Mouse (Mus musculus): ENCODE data around the gene Scn10a. TPM values are rescaled to one million over a fixed set of nuclear protein-coding genes. Genes with fewer than 3 reads are reported as not detected.

The Scn10a gene
- 0.04 and 0.10 TPM in 2 replicates for polyA plus RNA-seq (2012; rRNA removed)

DNA sequence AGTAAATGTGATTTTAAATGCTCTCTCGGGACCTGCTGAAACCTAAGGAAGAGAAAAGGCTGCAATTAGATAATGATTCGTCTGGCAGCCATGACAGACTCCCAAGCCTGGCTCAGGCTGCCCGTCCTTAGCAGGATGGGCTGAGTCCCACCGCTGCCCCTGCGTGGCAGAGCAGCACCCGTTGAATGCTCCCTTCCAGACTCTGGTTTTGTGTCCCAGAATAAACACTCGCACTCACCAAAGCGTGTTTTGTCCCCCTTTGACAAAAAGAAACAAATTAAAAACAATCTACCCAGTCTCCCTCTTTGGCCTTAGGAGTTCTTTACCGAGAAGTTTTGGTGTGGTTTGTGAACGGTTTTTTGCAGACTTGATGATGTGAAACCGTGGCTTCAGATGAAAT, at the start of gene Scn10a:
Gene Scn10a (minus strand): TSS at position 101 of the 400 bp plus-strand sequence.
- Histone ChIP-seq H3K27ac (ENCODE audit: insufficient read depth, low read length) (no peak within 1 kb of the TSS), H3K4me1 (ENCODE audit: control insufficient read depth, insufficient read depth, low read length) (no peaks in the 10 kb centered on the region), H3K4me3 (ENCODE audit: insufficient read depth, low read length) (no peak within 1 kb of the TSS)
- no peak for TF ChIP-seq POLR2A (IDR thresholded peaks at IDR 0.05; ENCODE audit: extremely low read depth, insufficient read depth, low read length)
- no peak for TF ChIP-seq CTCF (IDR thresholded peaks at IDR 0.05; ENCODE audit: extremely low read depth, insufficient read depth, low read length)

DNA sequence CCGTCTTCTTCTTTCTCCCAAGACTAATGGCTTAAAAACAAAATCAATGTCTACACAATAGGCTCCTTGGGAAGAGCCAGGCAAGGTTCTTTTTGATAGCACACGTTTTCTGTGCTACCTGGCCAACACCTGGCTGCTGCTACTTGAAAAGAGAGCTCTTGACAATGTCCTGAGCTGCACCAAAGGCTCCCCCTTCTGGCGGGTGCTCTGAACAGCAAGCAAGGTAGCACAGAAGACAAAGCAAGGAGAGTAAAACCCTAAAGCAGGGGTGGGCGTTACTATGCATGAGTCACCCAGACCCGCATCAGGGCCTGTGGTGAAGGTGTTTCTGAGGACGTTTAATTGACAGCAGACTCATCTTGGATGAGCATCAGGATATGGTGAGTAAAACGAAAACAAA, 49.5 kb upstream of the Scn10a start:
- no peak overlapping the region for H3K4me3 ChIP-seq (ENCODE audit: insufficient read depth, low read length)
- H3K4me1 ChIP-seq (ENCODE audit: control insufficient read depth, insufficient read depth, low read length): no peaks in the 10 kb centered on the region
- no peak overlapping the region for H3K27ac ChIP-seq (ENCODE audit: insufficient read depth, low read length)
- no peak for TF ChIP-seq POLR2A (IDR thresholded peaks at IDR 0.05; ENCODE audit: extremely low read depth, insufficient read depth, low read length)
- TF ChIP-seq CTCF (IDR thresholded peaks at IDR 0.05; ENCODE audit: extremely low read depth, insufficient read depth, low read length): peak; percentile 40

DNA sequence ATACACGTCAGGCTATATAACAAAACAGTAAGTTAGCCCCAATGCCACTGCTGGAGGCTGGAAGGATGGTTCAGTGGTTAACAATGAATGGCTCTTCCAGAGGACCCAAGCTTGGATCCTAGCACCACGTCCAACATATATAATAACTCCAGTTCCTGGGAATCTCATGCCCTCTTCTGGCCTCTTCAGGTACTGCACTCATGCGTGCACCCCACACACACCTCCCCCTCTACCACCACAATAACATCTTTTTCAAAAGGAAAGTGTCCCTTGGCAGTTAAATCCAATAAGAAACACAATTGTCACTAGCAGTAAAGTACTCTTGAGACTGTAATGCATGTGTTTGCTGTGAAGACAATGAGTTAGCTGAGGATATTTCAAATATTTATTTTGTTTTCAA, 41.1 kb upstream of the Scn10a start:
- no peak overlapping the region for H3K4me3 ChIP-seq (ENCODE audit: insufficient read depth, low read length)
- H3K27ac ChIP-seq (ENCODE audit: insufficient read depth, low read length): no peak overlapping the region
- TF ChIP-seq POLR2A (IDR thresholded peaks at IDR 0.05; ENCODE audit: extremely low read depth, insufficient read depth, low read length) (no peak), CTCF (IDR thresholded peaks at IDR 0.05; ENCODE audit: extremely low read depth, insufficient read depth, low read length) (no peak)
- H3K4me1 ChIP-seq (ENCODE audit: control insufficient read depth, insufficient read depth, low read length): no peaks in the 10 kb centered on the region

DNA sequence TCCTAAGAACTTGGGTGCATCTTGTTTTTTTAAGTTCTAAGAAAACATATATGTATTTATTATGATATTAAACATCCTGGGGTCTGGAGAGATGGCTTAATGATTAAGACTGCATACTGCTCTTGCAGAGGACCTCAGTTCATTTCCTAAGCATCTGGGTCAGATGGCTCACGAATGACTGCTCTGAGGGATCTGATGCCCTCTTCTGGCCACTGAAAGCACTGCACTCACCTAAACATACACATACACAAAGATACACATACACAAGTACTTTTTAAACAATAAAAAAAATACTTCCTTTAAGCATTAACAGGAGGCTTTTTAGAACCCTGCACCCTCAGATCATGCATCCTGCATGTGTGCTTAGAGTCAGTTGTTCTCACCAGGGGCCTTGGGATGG, 40.3 kb upstream of the Scn10a start:
- TF ChIP-seq CTCF (IDR thresholded peaks at IDR 0.05; ENCODE audit: extremely low read depth, insufficient read depth, low read length): no peak
- no peak overlapping the region for H3K4me3 ChIP-seq (ENCODE audit: insufficient read depth, low read length)
- H3K4me1 ChIP-seq (ENCODE audit: control insufficient read depth, insufficient read depth, low read length): no peaks in the 10 kb centered on the region

DNA sequence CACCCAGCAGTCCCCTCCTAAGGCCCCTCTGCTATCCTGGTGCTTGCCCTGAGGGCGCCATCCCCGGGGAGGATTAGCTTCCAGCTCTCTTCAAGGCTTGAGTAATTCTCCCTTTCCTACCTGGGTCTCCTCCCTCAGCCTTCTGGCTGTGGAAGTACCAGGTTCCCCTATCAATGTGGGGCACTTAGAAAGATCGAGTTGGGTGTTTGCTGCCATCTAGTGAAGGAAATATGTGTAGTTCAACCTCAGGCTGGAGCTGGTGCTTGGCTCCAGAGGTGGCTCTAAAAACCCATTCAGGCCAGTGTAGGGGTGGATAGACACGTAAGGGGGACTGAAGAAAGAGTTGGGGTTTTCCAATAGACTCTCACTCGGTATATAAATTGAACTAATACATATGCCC, 32.4 kb upstream of the Scn10a start:
- TF ChIP-seq POLR2A (IDR thresholded peaks at IDR 0.05; ENCODE audit: extremely low read depth, insufficient read depth, low read length) (no peak), CTCF (IDR thresholded peaks at IDR 0.05; ENCODE audit: extremely low read depth, insufficient read depth, low read length) (peak; percentile 69)
- Histone ChIP-seq H3K4me3 (ENCODE audit: insufficient read depth, low read length) (no peak overlapping the region), H3K4me1 (ENCODE audit: control insufficient read depth, insufficient read depth, low read length) (no peaks in the 10 kb centered on the region), H3K27ac (ENCODE audit: insufficient read depth, low read length) (no peak overlapping the region)

More for the DNA sequence above, 40.3 kb upstream of the Scn10a start:
- no peak overlapping the region for H3K27ac ChIP-seq (ENCODE audit: insufficient read depth, low read length)

DNA sequence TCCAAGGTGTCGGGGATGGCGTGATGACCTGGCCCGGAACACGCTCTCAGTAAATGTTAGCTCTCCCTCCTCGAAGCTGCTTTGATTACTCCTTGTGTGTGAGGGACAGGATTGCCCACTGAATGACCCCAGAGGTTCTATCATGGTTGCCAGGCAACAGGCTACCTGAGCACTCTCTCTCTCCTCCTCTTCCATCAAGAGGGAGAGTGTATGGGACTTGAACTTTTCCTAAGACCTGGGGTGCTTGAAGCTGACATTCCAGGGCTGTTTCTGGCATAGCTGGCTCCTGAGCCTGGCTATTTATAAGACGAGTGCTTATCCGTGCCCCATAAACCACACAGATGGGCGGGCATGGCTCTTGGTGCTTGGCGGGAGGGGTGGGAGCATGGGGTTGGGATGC, 30.0 kb upstream of the Scn10a start:
- Histone ChIP-seq H3K4me3 (ENCODE audit: insufficient read depth, low read length) (no peak overlapping the region), H3K27ac (ENCODE audit: insufficient read depth, low read length) (no peak overlapping the region), H3K4me1 (ENCODE audit: control insufficient read depth, insufficient read depth, low read length) (no peaks in the 10 kb centered on the region)
- TF ChIP-seq POLR2A (IDR thresholded peaks at IDR 0.05; ENCODE audit: extremely low read depth, insufficient read depth, low read length) (no peak), CTCF (IDR thresholded peaks at IDR 0.05; ENCODE audit: extremely low read depth, insufficient read depth, low read length) (no peak)

DNA sequence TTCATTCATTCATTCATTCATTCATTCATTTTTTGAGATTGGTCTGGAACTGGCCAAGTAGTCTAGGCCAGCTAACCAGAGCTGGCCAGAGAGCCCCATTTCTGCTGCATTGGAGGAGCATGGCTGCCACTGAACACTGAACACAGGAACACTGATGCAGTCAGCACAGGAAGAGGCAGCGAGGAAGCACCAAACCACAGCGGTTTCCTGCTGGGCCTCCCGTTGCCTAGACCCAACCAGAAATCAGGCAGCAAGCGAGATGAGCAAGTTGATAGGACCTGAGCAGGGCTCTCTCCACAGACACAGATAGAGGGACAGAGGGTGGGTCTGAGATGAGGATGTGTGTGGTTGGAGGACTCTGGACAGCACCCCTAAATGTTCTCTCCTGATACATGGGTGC, 24.8 kb upstream of the Scn10a start:
- H3K4me3 ChIP-seq (ENCODE audit: insufficient read depth, low read length): no peak overlapping the region
- TF ChIP-seq CTCF (IDR thresholded peaks at IDR 0.05; ENCODE audit: extremely low read depth, insufficient read depth, low read length) (no peak), POLR2A (IDR thresholded peaks at IDR 0.05; ENCODE audit: extremely low read depth, insufficient read depth, low read length) (no peak)
- no peak overlapping the region for H3K27ac ChIP-seq (ENCODE audit: insufficient read depth, low read length)
- H3K4me1 ChIP-seq (ENCODE audit: control insufficient read depth, insufficient read depth, low read length): no peaks in the 10 kb centered on the region

DNA sequence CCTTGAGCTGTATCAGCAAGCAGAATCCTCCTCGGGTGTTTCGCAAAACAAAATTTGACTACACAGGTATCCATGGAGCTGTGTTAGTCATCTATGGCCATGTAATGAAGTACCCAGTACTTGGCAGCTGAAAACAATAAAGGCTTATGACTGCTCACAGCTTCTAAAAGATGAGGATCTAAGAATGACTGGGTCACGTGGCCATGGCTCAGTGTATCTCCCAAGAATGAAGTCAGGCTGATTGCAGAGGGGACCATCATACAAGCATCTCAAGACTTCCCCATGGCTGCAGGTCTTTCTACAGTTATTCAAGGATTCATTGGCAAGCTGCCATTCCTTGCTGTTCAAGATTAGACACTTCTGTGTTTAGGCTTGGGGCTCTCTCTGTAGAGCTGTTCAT, 24.2 kb upstream of the Scn10a start:
- no peak overlapping the region for H3K27ac ChIP-seq (ENCODE audit: insufficient read depth, low read length)
- TF ChIP-seq CTCF (IDR thresholded peaks at IDR 0.05; ENCODE audit: extremely low read depth, insufficient read depth, low read length) (no peak), POLR2A (IDR thresholded peaks at IDR 0.05; ENCODE audit: extremely low read depth, insufficient read depth, low read length) (no peak)
- no peak overlapping the region for H3K4me3 ChIP-seq (ENCODE audit: insufficient read depth, low read length)
- H3K4me1 ChIP-seq (ENCODE audit: control insufficient read depth, insufficient read depth, low read length): no peaks in the 10 kb centered on the region

DNA sequence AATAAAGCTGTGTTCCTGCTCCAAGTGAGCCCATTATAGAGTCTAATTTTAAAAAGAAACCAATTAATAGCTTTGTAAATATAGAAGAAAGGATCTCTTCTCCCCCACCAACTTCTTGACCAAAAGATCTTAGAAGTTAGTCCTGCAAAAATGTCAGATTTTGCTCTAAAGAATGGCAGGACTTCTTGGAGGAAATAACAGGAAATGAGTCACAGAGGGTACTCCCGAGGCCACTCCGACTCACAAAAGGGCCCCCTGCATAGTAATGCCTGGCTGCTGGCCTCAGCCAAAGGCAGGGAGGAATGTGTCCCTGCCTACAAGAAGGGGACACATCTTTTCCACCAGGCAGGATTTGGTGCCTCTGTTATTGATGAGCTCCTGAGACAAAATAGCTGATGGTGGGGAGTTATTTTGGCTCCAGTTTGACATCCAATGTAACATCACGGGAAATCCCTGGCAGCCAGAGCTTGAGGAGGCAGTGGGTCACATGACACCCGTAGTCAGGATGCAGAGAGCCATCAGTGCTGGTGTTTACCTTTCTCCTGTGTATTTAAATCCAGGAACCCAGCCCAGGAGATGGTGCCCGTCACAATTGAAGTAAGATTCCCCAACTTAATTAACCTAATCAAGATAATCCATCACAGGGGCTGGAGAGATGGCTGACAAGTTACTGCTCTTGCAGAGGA, 22.1 kb upstream of the Scn10a start:
- TF ChIP-seq POLR2A (IDR thresholded peaks at IDR 0.05; ENCODE audit: extremely low read depth, insufficient read depth, low read length) (no peak), CTCF (IDR thresholded peaks at IDR 0.05; ENCODE audit: extremely low read depth, insufficient read depth, low read length) (no peak)
- Histone ChIP-seq H3K4me3 (ENCODE audit: insufficient read depth, low read length) (no peak overlapping the region), H3K27ac (ENCODE audit: insufficient read depth, low read length) (no peak overlapping the region), H3K4me1 (ENCODE audit: control insufficient read depth, insufficient read depth, low read length) (no peaks in the 10 kb centered on the region)

DNA sequence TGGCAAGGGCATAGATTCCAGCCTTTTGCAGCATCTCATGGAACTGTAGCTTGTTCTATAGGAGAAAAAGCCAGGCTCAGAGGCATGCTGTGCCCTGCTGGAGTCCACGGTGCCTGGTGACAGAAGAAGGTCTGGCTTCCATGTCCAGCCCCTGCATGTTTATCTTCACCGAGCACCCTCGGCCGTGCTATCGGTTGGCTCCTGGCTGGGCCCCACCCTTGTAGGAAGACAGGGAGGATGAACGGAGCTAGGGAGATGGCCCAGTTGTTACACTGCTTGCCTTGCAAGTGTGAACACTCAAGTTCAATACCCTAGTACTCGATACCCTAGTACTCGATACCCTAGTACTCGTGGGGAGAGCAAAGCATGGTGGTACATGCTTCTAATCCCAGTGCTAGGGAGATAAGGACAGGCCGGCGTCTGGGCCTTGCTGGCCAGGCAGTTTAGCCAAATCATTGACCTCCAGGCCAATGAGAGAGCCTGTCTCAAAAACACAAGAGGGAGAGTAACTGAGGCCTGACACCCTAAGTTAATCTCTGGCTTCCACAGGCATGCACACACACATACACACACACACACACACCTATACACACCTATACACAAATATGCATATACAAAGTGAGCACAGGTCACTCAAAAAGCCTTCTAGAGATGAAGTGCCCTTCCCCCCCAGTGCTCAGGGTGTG, 9.4 kb upstream of the Scn10a start:
- Histone ChIP-seq H3K4me1 (ENCODE audit: control insufficient read depth, insufficient read depth, low read length) (no peaks in the 10 kb centered on the region), H3K27ac (ENCODE audit: insufficient read depth, low read length) (no peak overlapping the region), H3K4me3 (ENCODE audit: insufficient read depth, low read length) (no peak overlapping the region)
- TF ChIP-seq POLR2A (IDR thresholded peaks at IDR 0.05; ENCODE audit: extremely low read depth, insufficient read depth, low read length): no peak
- TF ChIP-seq CTCF (IDR thresholded peaks at IDR 0.05; ENCODE audit: extremely low read depth, insufficient read depth, low read length): no peak
